Mouse (Mus musculus) c-Kit-positive CD71-positive TER-119-positive erythroid progenitor cells, embryonic 14.5 days (primary cell): Measurements from ENCODE around the gene Casz1.

Source experiments
- DNase-seq: peaks from one replicate; pipeline ENCODE4 v3.0.0-alpha.2; 2013; ENCODE audit warnings: low spot score

Gene Casz1

DNA sequence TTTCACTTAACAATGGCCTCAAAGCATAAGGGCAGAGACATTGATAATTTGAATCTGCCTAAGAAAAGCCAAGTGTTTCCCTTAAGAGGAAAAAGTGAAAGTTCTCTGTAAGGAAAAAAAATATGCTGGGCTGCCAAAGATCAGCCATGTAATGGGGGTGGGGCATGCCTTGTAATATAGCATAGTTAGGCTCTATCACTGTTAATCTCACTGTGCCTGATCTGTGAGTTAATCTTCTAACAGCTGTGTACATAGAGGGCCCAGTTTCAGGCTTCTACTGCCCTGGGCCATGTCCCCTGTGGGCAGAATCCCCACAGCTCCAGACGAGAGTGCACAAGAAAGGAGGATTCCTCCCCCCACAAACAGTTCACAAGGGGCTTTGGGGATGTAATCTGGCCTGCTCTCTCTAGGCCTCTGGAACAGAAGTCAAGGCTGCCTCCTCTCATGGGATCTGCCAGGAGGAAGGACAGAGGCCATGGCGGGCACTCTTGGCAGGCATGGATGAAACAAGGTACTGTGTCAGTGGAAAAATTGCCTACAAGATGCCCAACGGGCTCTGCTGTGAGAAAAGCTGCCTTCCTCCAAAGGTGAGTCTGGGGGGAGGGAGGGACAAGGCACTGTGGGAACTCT lies 167.5 kb downstream of the Casz1 start:
- DNase-seq, result no peak

DNA sequence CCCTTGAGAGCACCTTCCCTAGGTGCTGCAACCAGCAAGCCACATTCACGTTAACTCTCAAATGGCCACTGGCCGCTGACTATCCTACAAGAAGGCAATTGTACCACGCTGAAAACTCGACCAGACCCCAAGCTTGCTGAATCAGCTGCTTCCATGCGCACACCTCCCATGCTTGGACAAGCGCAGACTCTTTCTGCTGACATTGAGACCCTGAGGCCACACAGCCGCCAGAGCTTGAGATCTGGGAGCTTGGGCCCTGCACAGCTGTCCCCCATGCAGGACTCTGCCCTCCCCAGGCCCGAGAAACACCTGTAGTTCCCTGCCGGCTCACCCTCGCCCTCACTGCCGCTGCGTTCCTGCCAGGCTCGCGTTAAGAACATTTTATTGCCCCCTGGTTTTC lies 168.5 kb downstream of the Casz1 start:
- no peak for DNase-seq

DNA sequence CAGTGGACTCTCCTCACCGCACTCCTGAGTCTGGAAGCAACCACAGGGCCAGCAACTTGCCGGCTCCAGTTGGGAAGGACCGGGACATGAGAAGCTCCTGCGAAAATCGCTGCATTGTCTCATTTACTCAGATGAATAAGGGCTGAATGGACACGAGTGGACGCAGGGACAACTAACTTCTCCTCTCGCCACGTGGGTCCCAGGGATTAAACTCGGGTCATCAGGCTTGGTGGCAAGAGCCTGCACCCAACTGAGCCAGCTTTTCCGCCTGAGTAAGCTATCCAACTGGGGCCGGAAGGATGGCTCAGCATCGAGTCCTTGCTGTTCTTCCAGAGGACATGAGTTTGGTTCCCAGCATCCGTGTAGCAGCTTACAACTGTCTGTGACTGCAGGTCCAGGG lies 169.2 kb downstream of the Casz1 start:
- DNase-seq, result no peak

DNA sequence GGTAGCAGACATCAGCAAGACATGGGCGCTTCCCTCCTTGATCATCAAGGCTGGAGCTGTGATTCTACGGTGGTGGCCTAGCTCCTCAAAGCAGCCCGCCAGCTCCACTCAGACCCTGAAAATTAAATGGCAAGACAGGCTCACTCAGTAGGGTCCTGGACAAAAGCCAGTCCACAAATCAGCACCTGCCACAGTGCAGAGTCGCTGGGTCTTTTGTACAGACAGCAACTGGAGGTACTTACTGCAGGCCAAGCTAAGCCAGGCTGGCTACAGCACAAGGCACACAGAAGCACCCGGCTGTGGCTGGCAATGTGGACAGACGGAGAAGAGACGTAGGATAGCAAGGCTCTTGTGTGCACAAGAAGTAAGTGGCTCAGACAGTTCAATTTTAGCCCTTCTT lies 170.6 kb downstream of the Casz1 start:
- no peak for DNase-seq

DNA sequence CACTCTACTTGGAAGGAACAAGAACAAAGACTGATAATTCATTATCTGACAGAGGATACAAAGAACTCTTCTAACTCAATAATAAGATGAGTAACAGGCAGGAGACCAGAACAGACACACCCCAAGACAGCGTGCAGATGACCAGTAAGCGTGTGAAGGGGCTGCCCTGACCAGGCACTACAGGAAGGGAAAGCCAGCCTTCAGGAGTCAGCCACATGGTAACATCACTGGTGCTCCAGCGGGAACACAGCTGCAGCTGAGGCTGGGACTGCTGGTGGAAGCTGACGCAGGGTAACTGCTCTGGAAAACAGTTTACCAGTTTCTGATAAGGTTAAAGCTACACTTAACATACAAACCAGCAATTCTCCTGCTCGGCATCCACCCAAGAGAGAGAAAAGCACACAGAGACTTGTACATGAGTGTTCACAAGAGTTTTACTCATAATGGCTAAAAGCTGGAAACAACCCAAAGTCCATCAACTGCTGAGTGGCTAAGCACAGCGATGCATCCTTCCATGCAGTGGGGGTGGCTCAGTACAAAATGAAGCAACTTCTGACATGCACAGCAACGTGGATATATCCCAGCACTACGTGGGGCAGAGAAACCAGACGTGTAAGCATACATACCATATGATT lies 174.1 kb downstream of the Casz1 start:
- no peak for DNase-seq

DNA sequence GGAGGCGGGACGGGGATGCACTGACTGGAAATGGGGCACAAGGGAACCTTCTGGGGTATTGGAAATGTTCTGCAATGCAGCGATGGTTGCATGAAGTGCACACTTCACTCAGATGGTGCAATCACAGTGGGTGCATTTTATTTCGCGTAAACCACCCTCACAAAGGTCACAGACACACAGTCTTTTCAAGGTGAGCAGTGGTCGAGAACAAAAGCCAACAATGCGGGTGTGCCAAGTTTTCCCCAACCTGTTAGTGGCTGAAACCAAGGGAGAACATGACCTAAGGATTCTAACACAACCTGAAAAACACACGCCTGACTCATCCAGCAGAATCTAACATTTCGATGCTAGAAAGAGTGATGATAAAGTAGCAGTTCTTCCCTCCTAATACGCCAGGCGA lies 174.7 kb downstream of the Casz1 start:
- no peak for DNase-seq

DNA sequence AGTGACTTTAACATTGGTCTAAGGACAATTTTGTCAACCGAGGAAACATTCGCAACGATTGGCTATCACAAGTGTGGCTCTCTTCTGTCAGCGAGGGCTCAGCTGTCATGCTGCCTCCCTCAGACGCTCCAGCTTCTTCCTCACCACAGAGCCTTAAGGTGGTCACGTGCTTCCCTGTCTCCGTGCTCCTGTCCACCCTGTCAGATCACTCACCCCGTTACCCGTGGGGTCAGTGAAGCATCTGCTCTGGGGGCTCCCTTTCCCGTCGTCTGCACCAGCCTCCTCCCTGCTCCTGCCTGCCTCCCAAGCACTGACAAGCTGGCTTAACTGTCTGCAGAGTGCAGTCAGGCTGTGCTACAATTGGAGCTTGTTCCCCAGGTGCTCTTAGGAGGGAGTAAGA lies 175.6 kb downstream of the Casz1 start:
- DNase-seq, result no peak

DNA sequence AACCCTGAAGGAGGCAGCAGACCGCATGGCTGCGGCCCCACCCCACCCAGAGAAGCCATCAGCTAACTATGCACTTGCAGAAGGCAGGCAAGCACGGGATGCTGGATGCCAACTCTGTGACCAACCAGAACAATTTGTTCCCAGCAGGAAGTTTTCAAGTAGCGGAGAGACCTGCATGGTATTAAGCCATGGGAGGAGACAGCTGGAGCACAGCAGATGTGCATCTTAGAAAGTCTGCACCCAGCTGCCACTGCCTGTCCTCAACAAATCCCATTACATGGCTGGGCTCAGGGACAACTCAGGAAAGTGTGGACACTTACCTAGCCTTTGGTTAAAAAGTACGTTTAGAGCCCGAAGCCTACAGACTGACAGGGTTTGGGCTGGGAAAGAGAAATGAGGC lies 178.0 kb downstream of the Casz1 start:
- no peak for DNase-seq

DNA sequence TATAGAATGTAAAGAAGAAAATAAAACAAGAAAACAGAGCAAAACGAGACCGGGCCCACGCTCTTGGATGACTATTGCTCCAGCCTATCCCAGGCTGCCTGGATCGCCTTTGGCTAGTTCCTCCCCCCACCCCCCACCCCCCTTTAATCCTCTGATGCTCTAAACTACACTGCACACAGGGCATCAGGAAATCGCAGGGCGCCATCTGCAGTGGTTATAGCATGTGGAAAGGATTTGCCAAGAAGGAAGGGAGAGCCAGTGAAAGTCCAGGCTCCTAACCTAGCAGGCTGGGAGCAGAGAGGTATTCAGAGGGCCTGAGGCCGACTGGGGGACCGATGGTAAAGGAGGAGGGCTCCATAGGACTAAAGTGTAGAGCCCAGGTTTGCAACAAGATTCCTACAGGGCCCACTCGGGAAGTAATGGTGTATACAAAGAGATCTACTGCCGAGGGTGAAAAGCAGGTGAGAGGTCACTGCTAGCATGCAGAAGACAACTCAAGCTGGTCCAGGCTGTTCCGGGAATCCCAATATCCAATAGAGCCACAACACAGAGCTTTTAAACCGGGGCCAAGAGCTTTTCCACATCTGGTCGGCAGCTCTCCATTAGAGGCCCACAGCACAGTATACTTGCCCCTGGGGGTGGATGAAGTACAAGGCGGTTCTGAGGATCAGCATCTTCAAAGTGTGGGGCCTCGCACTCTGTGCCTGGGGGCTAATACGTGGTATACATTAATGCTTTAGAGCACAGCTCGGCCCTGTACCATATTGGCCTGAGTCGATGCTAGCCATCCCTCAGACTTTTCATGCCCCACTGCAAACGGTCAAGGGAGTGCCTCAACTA lies 180.7 kb downstream of the Casz1 start:
- no peak for DNase-seq

DNA sequence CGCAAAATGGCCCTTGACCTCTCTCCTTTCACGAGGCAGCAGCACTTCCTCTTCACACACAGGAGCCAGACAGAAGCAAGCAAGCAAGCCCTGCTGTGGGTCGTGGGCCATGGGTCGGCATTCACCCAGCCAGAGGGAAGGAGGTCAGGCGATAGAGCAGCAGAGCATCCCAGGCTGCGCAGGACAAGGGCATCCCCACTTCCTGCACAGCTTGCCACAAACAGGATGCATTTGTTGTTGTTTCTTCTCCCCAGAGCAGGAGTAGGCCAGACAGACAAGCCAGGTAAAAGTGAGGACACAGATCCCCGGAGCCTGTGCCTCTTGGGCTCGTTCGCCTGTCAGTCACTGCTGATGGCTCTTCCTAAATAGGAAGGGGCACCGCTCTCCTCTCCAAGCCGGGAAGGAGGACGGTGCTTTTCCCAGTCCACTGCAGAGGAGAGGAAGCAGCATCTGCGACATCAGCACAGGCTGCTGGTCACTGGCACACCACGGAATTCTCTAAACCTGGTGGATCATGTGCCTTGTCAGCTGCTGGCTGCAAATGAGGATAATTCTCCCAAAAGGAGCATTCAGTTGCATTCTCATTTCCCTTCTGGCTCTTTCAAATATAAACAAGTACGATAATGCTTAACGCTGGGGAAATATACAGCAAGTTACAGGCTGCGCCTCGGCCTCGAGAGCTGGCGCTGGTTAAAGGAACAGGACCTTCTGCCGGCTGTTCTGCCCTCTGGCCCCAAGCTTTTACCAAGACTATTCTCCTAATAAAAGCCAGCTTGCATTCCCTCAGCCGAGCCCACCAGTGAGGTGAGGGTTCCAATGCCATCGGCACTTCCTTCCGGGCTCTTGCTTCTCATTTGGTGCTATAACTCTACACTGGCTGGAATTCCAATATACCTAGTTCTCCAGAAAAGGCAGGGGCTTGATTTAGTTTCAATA lies 181.6 kb downstream of the Casz1 start:
- no peak for DNase-seq

DNA sequence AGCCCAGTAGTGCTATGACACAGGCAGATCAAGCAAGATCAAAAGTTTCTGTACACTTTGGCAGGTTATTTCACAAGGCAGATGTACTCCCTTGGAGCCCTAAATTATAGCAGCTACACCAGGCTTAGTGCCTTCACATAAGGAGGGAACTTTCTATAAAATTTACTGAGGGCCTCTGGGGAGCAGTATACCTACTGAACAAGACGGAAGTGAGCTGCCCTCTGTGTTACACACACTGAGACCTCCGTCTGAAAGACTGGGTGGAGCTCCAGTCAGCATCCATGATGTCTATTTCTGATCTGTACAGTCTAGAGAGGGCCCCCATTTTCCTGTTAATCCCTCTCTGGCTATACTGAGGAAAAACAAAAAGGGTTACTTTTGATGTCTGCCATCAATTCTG lies 185.8 kb downstream of the Casz1 start:
- no peak for DNase-seq

DNA sequence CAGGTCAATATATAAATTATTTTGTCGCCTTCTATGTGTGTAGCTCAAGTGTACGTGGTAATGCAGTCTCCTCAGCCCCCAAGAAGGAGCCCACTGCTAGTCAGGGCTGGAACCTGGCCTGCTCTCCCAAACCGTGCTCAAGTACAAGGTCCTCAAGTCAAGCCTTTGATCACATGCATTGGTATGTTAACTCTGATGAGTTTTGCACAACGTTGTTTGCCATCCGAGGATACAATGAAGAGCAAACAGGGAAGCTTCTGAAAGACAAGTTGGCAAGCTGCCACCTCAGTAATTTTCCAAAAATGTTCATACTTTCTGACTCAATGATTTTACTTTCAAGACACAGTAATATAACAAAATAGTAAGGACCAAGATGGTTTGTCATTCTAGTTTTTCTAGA lies 189.7 kb downstream of the Casz1 start:
- DNase-seq, result no peak

DNA sequence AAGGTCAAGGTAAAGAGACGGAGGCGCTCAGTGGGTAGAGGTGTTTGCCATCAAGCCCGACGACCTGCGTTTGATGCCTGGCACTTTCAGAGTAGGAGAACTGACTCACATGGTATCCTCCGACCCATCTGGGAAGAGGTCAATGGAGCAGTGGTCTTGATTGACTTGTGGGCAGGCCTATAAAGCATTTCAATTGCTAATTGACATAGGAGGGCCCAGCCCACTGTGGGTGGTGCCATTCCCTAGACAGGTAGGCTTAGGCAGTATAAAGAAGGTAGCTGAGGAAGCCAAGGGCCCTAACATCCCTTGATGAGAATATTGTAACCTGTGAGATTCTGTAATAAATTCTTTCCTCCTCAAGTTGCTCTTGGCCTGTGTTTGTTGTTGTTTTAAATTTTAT lies 196.5 kb downstream of the Casz1 start:
- no peak for DNase-seq

DNA sequence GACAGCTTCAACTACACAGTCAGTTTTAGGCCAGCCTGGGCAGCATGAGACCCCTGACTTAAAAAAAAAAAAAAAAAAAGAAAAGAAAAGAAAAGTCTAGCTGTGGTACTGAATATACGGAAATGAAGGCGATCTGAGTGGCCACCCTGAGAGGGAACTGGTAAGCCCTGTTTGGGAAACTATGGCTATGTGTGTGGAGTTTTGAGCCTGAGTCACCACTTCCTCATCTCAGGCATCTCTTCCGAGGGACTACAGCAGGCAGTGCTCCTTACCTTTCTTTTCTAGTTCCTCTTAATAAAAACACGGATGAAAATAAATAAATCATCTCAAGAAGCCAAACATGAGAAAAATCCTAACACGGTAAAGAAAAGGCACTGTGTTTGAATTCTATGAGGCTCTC lies 197.3 kb downstream of the Casz1 start:
- DNase-seq, result no peak

DNA sequence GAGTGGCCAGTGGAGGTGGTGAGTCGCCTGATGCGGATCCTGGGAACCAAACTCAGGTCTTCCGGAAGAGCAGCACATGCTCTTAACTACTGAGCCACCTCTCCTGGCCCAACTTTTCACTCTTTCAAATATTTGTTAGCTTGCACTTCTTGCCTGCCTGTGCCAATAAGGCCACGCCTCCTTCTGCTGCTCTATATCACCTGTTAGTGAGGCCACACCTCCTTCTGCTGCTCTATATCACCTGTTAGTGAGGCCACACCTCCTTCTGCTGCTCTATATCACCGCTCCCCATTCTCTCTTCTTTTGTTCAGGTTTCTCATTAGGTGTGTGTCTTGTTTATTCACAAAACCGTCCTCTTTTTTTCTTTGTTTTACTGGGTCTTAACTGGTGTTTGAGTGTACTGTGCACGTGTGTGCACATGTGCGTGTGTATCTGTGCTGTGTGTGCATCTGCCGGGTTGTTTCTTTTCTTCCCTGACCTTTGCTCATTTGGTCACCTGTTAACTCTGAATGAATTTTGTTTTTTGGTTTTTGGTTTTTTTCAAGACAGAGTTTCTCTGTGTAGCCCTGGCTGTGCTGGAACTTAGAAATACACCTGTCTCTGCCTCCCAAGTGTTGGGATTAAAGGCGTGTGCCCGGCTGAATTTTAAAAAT lies 198.3 kb downstream of the Casz1 start:
- DNase-seq, result no peak
